Mouse (Mus musculus) central nervous system, embryonic 18 days (tissue): ENCODE results near the gene Olfr1535. TPM values are rescaled to one million over a fixed set of nuclear protein-coding genes. Genes with fewer than 3 reads are reported as not detected.

ENCODE experiments used
- polyA plus RNA-seq: library from polyadenylated mRNA; depleted of rRNA; stranded (reverse); fragments of >200 nt; gene quantifications from 2 replicates; pipeline ENCODE4 v1.2.3, GENCODE M21; 2012; rRNA removed

The Olfr1535 gene
- not detected in 2 replicates for polyA plus RNA-seq

GRCm38 (mm10) chr13:21559793-21560192 is at the start of gene Olfr1535:
Olfr1535 (minus strand) TSS chr13:21559893.

GRCm38 (mm10) chr13:21581659-21582058 is 22.0 kb upstream of the Olfr1535 start, which contains the start of gene Olfr1364:
Olfr1364 (minus strand) TSS chr13:21581759.

GRCm38 (mm10) chr13:21542708-21543107 is 17.0 kb downstream of the Olfr1535 start, which contains the start of gene Olfr1366:
Olfr1366 (minus strand) TSS chr13:21542808.

GRCm38 (mm10) chr13:21530781-21531201 is 28.9 kb downstream of the Olfr1535 start, which contains the start of gene Zkscan8:
Zkscan8 (minus strand) TSS chr13:21531120.

Other genes with a start within 250 kb of the Olfr1535 start
- gene Gpx6, start 247.8 kb downstream of the Olfr1535 start, polyA plus RNA-seq: 0.27 and 0.28 TPM in 2 replicates
- not detected in 2 replicates for gene Olfr1367, start 213.0 kb downstream of the Olfr1535 start, polyA plus RNA-seq
- gene Zscan12, start 197.1 kb downstream of the Olfr1535 start, polyA plus RNA-seq: 9.0 TPM in 2 replicates
- gene Zkscan3, start 157.1 kb downstream of the Olfr1535 start, polyA plus RNA-seq: 66.5 and 71.3 TPM in 2 replicates
- 3.7 and 4.3 TPM in 2 replicates for gene Pgbd1, start 118.8 kb downstream of the Olfr1535 start, polyA plus RNA-seq
- gene Zscan26, start 106.2 kb downstream of the Olfr1535 start, polyA plus RNA-seq: 39.3 and 43.0 TPM in 2 replicates
- gene Nkapl, start 91.4 kb downstream of the Olfr1535 start, polyA plus RNA-seq: 0.78 and 0.91 TPM in 2 replicates
- 6.5 and 7.1 TPM in 2 replicates for gene Zkscan4, start 81.0 kb downstream of the Olfr1535 start, polyA plus RNA-seq
- gene Gm10065, start 80.5 kb downstream of the Olfr1535 start, polyA plus RNA-seq: not detected in 2 replicates
- 0.43 and 0.57 TPM in 2 replicates for gene AK157302, start 64.7 kb downstream of the Olfr1535 start, polyA plus RNA-seq
- 3.5 and 11.8 TPM in 2 replicates for gene Gm11273, start 58.5 kb downstream of the Olfr1535 start, polyA plus RNA-seq
- 7.2 and 7.3 TPM in 2 replicates for gene Zkscan8, start 28.8 kb downstream of the Olfr1535 start, polyA plus RNA-seq
- not detected in 2 replicates for gene Olfr1366, start 17.1 kb downstream of the Olfr1535 start, polyA plus RNA-seq
- gene Olfr1364, start 21.9 kb upstream of the Olfr1535 start, polyA plus RNA-seq: not detected in 2 replicates
- not detected in 2 replicates for gene Olfr1362, start 54.1 kb upstream of the Olfr1535 start, polyA plus RNA-seq
- not detected in 2 replicates for gene Olfr11, start 82.6 kb upstream of the Olfr1535 start, polyA plus RNA-seq
- gene Olfr1361, start 103.5 kb upstream of the Olfr1535 start, polyA plus RNA-seq: not detected in 2 replicates
- gene Olfr1360, start 117.5 kb upstream of the Olfr1535 start, polyA plus RNA-seq: not detected in 2 replicates
- not detected in 2 replicates for gene Olfr1359, start 138.2 kb upstream of the Olfr1535 start, polyA plus RNA-seq
- 1.0 and 1.4 TPM in 2 replicates for gene Hist1h2bl, start 156.2 kb upstream of the Olfr1535 start, polyA plus RNA-seq
- 3.4 and 7.2 TPM in 2 replicates for gene Hist1h2ai, start 156.5 kb upstream of the Olfr1535 start, polyA plus RNA-seq
- 7.7 and 8.9 TPM in 2 replicates for gene Hist1h3h, start 157.8 kb upstream of the Olfr1535 start, polyA plus RNA-seq
- 2.3 and 3.4 TPM in 2 replicates for gene Hist1h2bm, start 162.2 kb upstream of the Olfr1535 start, polyA plus RNA-seq
- 4.5 TPM in 2 replicates for gene Hist1h4j, start 175.2 kb upstream of the Olfr1535 start, polyA plus RNA-seq
- 5.4 and 10.0 TPM in 2 replicates for gene Hist1h4k, start 190.6 kb upstream of the Olfr1535 start, polyA plus RNA-seq
- 4.8 and 5.9 TPM in 2 replicates for gene Hist1h2ak, start 193.9 kb upstream of the Olfr1535 start, polyA plus RNA-seq
- gene Hist1h2bn, start 194.2 kb upstream of the Olfr1535 start, polyA plus RNA-seq: 1.6 and 3.0 TPM in 2 replicates
- gene Hist1h1b, start 220.7 kb upstream of the Olfr1535 start, polyA plus RNA-seq: 0.70 and 1.2 TPM in 2 replicates
- gene Hist1h3i, start 223.5 kb upstream of the Olfr1535 start, polyA plus RNA-seq: 6.0 and 8.7 TPM in 2 replicates
- gene Hist1h2an, start 227.3 kb upstream of the Olfr1535 start, polyA plus RNA-seq: 1.2 and 1.3 TPM in 2 replicates
- 0.28 and 0.64 TPM in 2 replicates for gene Hist1h2bp, start 227.6 kb upstream of the Olfr1535 start, polyA plus RNA-seq